Mouse (Mus musculus): ENCODE measurements around the gene Agap1. TPM values are rescaled to one million over a fixed set of nuclear protein-coding genes. Genes with fewer than 3 reads are reported as not detected.

Gene Agap1
- polyA plus RNA-seq, 1 experiment from 2014 or later: 31.9 TPM

DNA sequence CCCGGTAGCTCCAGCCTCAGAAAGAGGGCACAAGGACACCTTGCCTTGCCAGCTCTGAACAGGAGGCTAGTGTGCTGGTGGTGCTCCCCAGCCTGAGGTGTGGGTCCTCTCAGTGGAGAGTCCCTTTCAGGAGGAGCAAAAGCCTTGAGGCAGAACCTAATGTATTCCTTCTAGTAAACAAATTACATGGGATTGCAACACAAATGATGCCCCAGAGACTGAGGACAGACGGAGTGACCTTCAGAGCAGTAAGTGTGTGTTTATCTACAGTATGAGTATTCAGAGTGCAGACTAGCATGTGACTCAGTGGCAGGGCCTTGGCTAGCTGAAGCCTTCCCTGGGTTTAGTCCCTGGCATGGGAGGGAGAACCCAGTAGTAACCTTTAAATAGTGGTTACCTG lies 165.4 kb downstream of the Agap1 start:
- ATAC-seq: no peak
- Histone ChIP-seq H3K36me3 (ENCODE audit: control insufficient read depth, insufficient read depth, low read length) (no peaks in the 10 kb centered on the region), H3K4me1 (ENCODE audit: control insufficient read depth, insufficient read depth, low read depth, low read length) (peaks cover 4% of the 10 kb centered on the region), H3K27me3 (replicated peaks; ENCODE audit: control insufficient read depth, insufficient read depth, low read length) (no peaks in the 10 kb centered on the region), H3K9ac (ENCODE audit: low read depth, low read length) (no peak overlapping the region), H3K27ac (ENCODE audit: low read depth, low read length) (no peak overlapping the region), H3K9me3 (ENCODE audit: control insufficient read depth, low read length) (no peaks in the 10 kb centered on the region), H3K4me3 (ENCODE audit: low read length) (no peak overlapping the region), H3K4me2 (ENCODE audit: low read length) (no peak overlapping the region)
- 69% methylated on average over 2 of the region's 2 CpGs for WGBS

DNA sequence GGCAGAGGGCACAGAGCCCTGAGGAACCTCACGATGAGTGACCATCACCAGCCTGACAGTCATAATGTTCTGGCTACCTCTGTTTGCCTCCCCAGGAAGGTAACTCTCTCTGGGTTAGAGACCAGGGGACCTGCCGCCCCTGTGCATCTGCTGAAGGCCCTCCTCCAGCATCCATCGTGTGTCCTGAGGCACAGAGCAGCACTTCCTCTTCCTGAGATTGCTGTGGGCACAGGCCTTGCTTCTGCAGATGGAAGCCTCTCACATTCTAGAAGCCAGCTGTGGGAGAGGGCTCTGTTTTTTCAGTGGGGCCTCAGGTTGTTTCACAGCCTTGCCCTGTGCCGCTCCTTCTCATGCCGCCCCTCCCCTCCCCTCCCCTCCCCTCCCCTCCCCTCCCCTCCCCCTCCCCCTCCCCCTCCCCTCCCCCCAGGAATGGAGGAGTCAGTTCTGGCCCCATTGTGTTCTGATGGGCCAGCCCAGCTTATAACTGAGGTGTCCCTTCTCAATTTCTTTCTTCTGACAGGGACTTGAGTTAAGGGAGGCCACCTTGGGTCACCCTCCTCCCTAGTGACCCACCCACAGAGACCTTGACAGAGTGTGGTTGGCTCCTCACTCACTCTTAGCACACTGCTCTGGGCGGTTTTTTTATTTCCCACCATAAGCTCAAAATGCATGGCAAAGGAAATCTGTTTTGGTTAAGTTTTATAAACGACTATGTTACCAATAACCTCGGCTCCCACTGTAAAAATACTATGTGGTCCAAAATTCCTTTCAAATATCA lies 166.6 kb downstream of the Agap1 start:
- Histone ChIP-seq H3K9ac (ENCODE audit: low read depth, low read length) (no peak overlapping the region), H3K27ac (ENCODE audit: low read depth, low read length) (no peak overlapping the region), H3K4me2 (ENCODE audit: low read length) (no peak overlapping the region), H3K36me3 (ENCODE audit: control insufficient read depth, insufficient read depth, low read length) (no peaks in the 10 kb centered on the region), H3K9me3 (ENCODE audit: control insufficient read depth, low read length) (no peaks in the 10 kb centered on the region), H3K4me1 (ENCODE audit: control insufficient read depth, insufficient read depth, low read depth, low read length) (peaks cover 4% of the 10 kb centered on the region), H3K4me3 (ENCODE audit: low read length) (no peak overlapping the region), H3K27me3 (replicated peaks; ENCODE audit: control insufficient read depth, insufficient read depth, low read length) (no peaks in the 10 kb centered on the region)
- 66% methylated on average over 8 of the region's 8 CpGs for WGBS
- no peak for ATAC-seq

DNA sequence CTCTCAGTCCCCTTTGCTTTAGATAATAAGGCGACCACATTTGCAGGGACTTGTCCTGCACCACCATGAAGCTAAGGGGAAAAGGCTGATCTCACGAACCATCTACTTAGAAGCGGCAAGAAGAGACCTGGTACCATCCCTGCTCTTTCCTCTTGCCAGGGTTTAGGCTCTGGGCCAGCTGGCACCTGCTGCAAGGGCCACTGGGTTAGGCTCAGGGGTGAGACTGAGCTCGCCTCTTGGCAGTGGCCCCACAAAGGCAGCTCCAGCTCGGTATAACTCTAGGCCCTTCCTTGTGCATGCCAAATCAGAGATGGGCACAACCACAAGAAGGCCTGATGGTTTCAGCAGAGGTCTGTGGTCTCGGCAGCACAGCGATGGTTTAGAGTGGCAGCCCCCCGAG lies 167.3 kb downstream of the Agap1 start:
- Histone ChIP-seq H3K4me3 (ENCODE audit: low read length) (no peak overlapping the region), H3K27ac (ENCODE audit: low read depth, low read length) (no peak overlapping the region), H3K4me1 (ENCODE audit: control insufficient read depth, insufficient read depth, low read depth, low read length) (peaks cover 4% of the 10 kb centered on the region), H3K9ac (ENCODE audit: low read depth, low read length) (0 out of 2 replicates have a peak overlapping the region, but pooled peaks have one; percentile 14), H3K36me3 (ENCODE audit: control insufficient read depth, insufficient read depth, low read length) (no peaks in the 10 kb centered on the region), H3K4me2 (ENCODE audit: low read length) (no peak overlapping the region), H3K9me3 (ENCODE audit: control insufficient read depth, low read length) (no peaks in the 10 kb centered on the region), H3K27me3 (replicated peaks; ENCODE audit: control insufficient read depth, insufficient read depth, low read length) (no peaks in the 10 kb centered on the region)
- no peak for ATAC-seq
- 66% methylated on average over 8 of the region's 8 CpGs for WGBS

DNA sequence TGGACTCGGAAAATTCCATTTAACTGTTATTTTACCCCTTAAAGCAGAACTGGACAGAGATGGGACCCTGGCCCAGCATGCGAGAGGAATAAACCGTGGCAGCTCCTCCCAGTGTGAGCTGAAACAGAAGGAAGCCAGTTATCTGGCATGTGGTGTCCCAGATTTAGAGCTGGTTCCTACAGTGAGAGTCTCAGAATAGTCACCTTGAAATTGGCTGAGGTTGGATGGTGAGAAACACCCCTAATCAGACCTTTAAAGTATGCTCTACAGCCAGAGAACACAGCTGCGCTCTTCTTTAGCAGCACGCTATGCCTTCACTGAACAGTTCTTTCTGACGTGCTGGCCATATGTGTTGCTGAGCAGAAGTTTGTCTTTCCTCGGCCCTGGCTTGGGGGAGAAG lies 168.2 kb downstream of the Agap1 start:
- no peak for ATAC-seq
- Histone ChIP-seq H3K4me1 (ENCODE audit: control insufficient read depth, insufficient read depth, low read depth, low read length) (peaks cover 4% of the 10 kb centered on the region), H3K27me3 (replicated peaks; ENCODE audit: control insufficient read depth, insufficient read depth, low read length) (no peaks in the 10 kb centered on the region), H3K9me3 (ENCODE audit: control insufficient read depth, low read length) (no peaks in the 10 kb centered on the region), H3K4me2 (ENCODE audit: low read length) (no peak overlapping the region), H3K27ac (ENCODE audit: low read depth, low read length) (no peak overlapping the region; the same call in 1 of the 2 replicates), H3K9ac (ENCODE audit: low read depth, low read length) (no peak overlapping the region), H3K4me3 (ENCODE audit: low read length) (no peak overlapping the region), H3K36me3 (ENCODE audit: control insufficient read depth, insufficient read depth, low read length) (no peaks in the 10 kb centered on the region)
- WGBS: 79% methylated on average over 7 of the region's 7 CpGs

DNA sequence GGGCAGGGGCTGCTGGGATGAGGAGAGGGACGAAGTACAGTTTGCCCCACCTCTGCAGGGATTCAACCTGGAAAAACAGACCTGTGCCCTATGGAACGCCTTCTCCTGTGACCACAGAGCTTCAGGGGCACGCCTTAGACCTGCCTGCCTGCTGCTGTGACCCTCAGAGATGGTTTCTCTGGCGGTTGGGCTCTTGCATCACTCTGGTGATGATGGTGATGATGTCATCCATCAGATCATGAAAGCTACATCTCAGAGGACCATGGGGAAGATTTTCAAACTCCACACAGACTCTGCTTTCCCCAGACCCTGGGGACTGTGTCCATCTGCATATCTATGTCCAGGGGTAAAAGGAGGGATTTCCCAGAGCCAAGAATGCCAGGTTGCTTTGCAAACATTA lies 170.7 kb downstream of the Agap1 start:
- ATAC-seq: no peak
- Histone ChIP-seq H3K4me2 (ENCODE audit: low read length) (no peak overlapping the region), H3K9ac (ENCODE audit: low read depth, low read length) (no peak overlapping the region), H3K36me3 (ENCODE audit: control insufficient read depth, insufficient read depth, low read length) (peaks cover 4% of the 10 kb centered on the region; the same call in 1 of the 2 replicates), H3K27me3 (replicated peaks; ENCODE audit: control insufficient read depth, insufficient read depth, low read length) (no peaks in the 10 kb centered on the region), H3K9me3 (ENCODE audit: control insufficient read depth, low read length) (no peaks in the 10 kb centered on the region), H3K4me1 (ENCODE audit: control insufficient read depth, insufficient read depth, low read depth, low read length) (peaks cover 4% of the 10 kb centered on the region), H3K4me3 (ENCODE audit: low read length) (no peak overlapping the region), H3K27ac (ENCODE audit: low read depth, low read length) (no peak overlapping the region)
- 96% methylated on average over 4 of the region's 4 CpGs for WGBS

DNA sequence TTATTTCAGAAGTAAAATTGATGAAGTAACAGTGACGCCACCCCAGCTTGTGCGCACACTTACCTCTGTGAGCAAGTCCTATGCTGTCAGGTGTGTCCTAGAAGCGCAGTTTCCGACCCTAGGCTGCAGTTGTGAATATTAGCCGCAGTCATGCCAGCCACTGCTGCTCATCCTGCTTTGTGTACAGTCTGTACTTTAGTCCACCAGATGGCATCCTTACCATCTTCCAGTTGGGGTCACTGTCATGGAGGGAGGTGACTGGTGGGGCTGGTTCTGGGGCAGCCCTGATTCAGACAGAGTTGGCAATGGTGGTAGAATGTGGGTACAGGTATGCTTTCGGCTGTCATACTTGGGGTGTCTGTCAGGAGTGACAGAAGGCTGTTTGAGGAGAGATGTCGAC lies 171.4 kb downstream of the Agap1 start:
- 91% methylated on average over 7 of the region's 7 CpGs for whole genome bisulfite sequencing
- Histone ChIP-seq H3K4me3 (ENCODE audit: low read length) (no peak overlapping the region), H3K9me3 (ENCODE audit: control insufficient read depth, low read length) (no peaks in the 10 kb centered on the region), H3K36me3 (ENCODE audit: control insufficient read depth, insufficient read depth, low read length) (peaks cover 4% of the 10 kb centered on the region; the same call in 1 of the 2 replicates), H3K4me1 (ENCODE audit: control insufficient read depth, insufficient read depth, low read depth, low read length) (peaks cover 4% of the 10 kb centered on the region), H3K4me2 (ENCODE audit: low read length) (no peak overlapping the region), H3K27me3 (replicated peaks; ENCODE audit: control insufficient read depth, insufficient read depth, low read length) (no peaks in the 10 kb centered on the region), H3K27ac (ENCODE audit: low read depth, low read length) (no peak overlapping the region), H3K9ac (ENCODE audit: low read depth, low read length) (no peak overlapping the region)
- no peak for ATAC-seq

DNA sequence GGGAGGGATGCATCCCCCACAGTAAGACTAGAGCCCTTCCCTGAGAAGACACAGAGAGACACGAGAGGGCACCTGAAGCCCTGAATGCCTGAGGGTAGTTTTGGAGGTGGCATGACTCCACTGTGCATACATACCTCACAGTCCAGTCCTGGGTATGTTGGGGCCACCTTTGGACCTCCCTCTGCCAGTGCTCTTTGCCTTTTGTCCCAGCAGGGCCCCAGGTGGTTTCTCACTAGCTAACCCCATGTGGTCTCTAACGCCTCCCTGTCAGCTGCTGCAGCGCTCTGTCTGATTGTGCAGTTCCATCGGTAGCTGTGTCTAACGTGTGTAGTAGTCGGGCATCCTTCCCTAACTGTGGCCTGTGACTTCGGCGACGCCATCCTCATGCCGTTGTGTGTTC lies 172.3 kb downstream of the Agap1 start:
- peak; percentile 24; the same call in 1 of the 2 replicates for ATAC-seq
- WGBS: 51% methylated on average over 10 of the region's 10 CpGs

DNA sequence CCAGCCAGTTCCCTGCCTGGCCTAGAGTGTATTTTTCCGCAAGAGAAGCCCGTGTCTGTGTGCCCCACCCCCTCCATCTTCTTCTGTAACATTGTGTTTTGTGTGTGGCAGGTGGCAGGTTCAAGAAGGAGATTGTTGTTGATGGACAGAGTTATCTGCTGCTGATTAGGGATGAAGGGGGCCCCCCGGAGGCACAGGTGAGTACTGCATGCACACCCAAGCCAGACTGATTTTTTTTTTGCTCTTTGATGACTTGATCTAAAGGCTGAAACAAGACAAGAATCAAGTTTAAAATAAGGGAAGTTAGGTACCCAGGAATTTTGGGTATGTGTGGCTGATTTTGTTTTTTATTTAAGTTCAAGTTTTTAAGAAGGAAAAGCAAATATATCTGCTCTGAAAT lies 173.0 kb downstream of the Agap1 start:
- WGBS: 45% methylated on average over 3 of the region's 3 CpGs
- H3K9me3 ChIP-seq (ENCODE audit: control insufficient read depth, low read length): no peaks in the 10 kb centered on the region
- H3K9ac ChIP-seq (ENCODE audit: low read depth, low read length): no peak overlapping the region
- no peak overlapping the region for H3K4me2 ChIP-seq (ENCODE audit: low read length)
- ATAC-seq: no peak
- no peaks in the 10 kb centered on the region for H3K27me3 ChIP-seq (replicated peaks; ENCODE audit: control insufficient read depth, insufficient read depth, low read length)
- H3K4me3 ChIP-seq (ENCODE audit: low read length): no peak overlapping the region
- peaks cover 4% of the 10 kb centered on the region; the same call in 1 of the 2 replicates for H3K36me3 ChIP-seq (ENCODE audit: control insufficient read depth, insufficient read depth, low read length)
- H3K27ac ChIP-seq (ENCODE audit: low read depth, low read length): no peak overlapping the region
- no peaks in the 10 kb centered on the region; the same call in 1 of the 2 replicates for H3K4me1 ChIP-seq (ENCODE audit: control insufficient read depth, insufficient read depth, low read depth, low read length)

More for the DNA sequence above, 172.3 kb downstream of the Agap1 start:
- H3K4me2 ChIP-seq (ENCODE audit: low read length): no peak overlapping the region
- H3K27ac ChIP-seq (ENCODE audit: low read depth, low read length): no peak overlapping the region
- no peaks in the 10 kb centered on the region for H3K9me3 ChIP-seq (ENCODE audit: control insufficient read depth, low read length)
- H3K4me3 ChIP-seq (ENCODE audit: low read length): no peak overlapping the region
- H3K36me3 ChIP-seq (ENCODE audit: control insufficient read depth, insufficient read depth, low read length): peaks cover 4% of the 10 kb centered on the region; the same call in 1 of the 2 replicates
- H3K27me3 ChIP-seq (replicated peaks; ENCODE audit: control insufficient read depth, insufficient read depth, low read length): no peaks in the 10 kb centered on the region
- no peak overlapping the region for H3K9ac ChIP-seq (ENCODE audit: low read depth, low read length)
- peaks cover 4% of the 10 kb centered on the region for H3K4me1 ChIP-seq (ENCODE audit: control insufficient read depth, insufficient read depth, low read depth, low read length)

DNA sequence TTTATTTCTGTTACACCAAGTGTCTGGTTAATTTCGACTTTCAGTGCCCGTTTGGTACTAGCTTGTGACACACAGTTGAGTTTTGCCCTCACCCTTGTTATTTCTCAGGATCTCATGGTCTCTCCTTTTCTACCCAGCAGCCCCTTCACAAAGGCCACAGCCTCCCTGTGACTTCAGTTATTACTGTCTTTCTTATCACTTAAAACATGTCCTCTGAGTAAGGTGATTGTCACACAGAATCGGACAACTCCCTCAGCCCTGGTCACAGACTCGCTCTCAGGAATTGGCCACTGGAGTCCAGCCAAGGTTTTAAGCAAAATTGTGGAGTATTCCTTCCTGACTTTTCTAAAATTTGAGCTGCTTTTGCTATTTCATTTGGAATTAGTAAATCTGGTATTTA lies 176.2 kb downstream of the Agap1 start:
- 85% methylated on average over 4 of the region's 4 CpGs for WGBS
- no peaks in the 10 kb centered on the region for H3K9me3 ChIP-seq (ENCODE audit: control insufficient read depth, low read length)
- no peaks in the 10 kb centered on the region; the same call in 1 of the 2 replicates for H3K4me1 ChIP-seq (ENCODE audit: control insufficient read depth, insufficient read depth, low read depth, low read length)
- H3K36me3 ChIP-seq (ENCODE audit: control insufficient read depth, insufficient read depth, low read length): peaks cover 11% of the 10 kb centered on the region
- H3K27me3 ChIP-seq (replicated peaks; ENCODE audit: control insufficient read depth, insufficient read depth, low read length): no peaks in the 10 kb centered on the region
- ATAC-seq: no peak
- H3K4me3 ChIP-seq (ENCODE audit: low read length): no peak overlapping the region
- no peak overlapping the region for H3K27ac ChIP-seq (ENCODE audit: low read depth, low read length)
- no peak overlapping the region for H3K4me2 ChIP-seq (ENCODE audit: low read length)
- no peak overlapping the region for H3K9ac ChIP-seq (ENCODE audit: low read depth, low read length)
